Mouse (Mus musculus) midbrain, embryonic 12.5 days (tissue): ENCODE measurements around the gene Rgs7bp. TPM values are rescaled to one million over a fixed set of nuclear protein-coding genes. Genes with fewer than 3 reads are reported as not detected.

Source experiments
- ATAC-seq: fragments of 200-750 bp; cut with Nextera tagmentation; 2 replicates; pipeline ENCODE4 v1.8.0; 2017; ENCODE audit warnings: low read depth, moderate TSS enrichment, moderate library complexity; ENCODE audit not compliant: low FRiP score
- H3K27ac ChIP-seq: fragments of 300-500 bp; sonication (generic); replicated peaks from 2 replicates; pipeline ENCODE4 v1.5.1; 2016; ENCODE audit warnings: mild to moderate bottlenecking
- H3K27me3 ChIP-seq: fragments of 300-500 bp; sonication (generic); 2 replicates; pipeline ENCODE4 v1.6.1; 2016; ENCODE audit warnings: mild to moderate bottlenecking
- H3K36me3 ChIP-seq: fragments of 300-500 bp; sonication (generic); 2 replicates; pipeline ENCODE4 v1.6.1; 2016
- H3K4me1 ChIP-seq: fragments of 300-500 bp; sonication (generic); 2 replicates; pipeline ENCODE4 v1.6.1; 2016
- H3K4me2 ChIP-seq: fragments of 300-500 bp; sonication (generic); replicated peaks from 2 replicates; pipeline ENCODE4 v1.6.1; 2016; ENCODE audit warnings: mild to moderate bottlenecking, moderate library complexity
- H3K4me3 ChIP-seq: fragments of 300-500 bp; sonication (generic); 2 replicates; pipeline ENCODE4 v1.5.1; 2016; ENCODE audit warnings: mild to moderate bottlenecking
- H3K9ac ChIP-seq: fragments of 300-500 bp; sonication (generic); replicated peaks from 2 replicates; pipeline ENCODE4 v1.6.1; 2016; ENCODE audit warnings: mild to moderate bottlenecking, moderate library complexity
- H3K9me3 ChIP-seq: fragments of 300-500 bp; sonication (generic); 2 replicates; pipeline ENCODE4 v1.6.1; 2016; ENCODE audit warnings: mild to moderate bottlenecking
- WGBS: fragments of 180-500 bp; shearing (Covaris S2); methylation state at CpG from one replicate; pipeline ENCODE4 v1.1.7; 2016; 5-methylcytosine and 5-hydroxymethylcytosine counted together
- polyA plus RNA-seq: library from polyadenylated mRNA; unstranded; fragments of >200 nt; fragmentation: Nextera tagmentation; extraction: Ambion mirVana; gene quantifications from 2 replicates; pipeline ENCODE4 v1.2.1, GENCODE M21; 2016

Gene Rgs7bp
- polyA plus RNA-seq, 1 experiment from 2014 or later, result 1.8 TPM

DNA sequence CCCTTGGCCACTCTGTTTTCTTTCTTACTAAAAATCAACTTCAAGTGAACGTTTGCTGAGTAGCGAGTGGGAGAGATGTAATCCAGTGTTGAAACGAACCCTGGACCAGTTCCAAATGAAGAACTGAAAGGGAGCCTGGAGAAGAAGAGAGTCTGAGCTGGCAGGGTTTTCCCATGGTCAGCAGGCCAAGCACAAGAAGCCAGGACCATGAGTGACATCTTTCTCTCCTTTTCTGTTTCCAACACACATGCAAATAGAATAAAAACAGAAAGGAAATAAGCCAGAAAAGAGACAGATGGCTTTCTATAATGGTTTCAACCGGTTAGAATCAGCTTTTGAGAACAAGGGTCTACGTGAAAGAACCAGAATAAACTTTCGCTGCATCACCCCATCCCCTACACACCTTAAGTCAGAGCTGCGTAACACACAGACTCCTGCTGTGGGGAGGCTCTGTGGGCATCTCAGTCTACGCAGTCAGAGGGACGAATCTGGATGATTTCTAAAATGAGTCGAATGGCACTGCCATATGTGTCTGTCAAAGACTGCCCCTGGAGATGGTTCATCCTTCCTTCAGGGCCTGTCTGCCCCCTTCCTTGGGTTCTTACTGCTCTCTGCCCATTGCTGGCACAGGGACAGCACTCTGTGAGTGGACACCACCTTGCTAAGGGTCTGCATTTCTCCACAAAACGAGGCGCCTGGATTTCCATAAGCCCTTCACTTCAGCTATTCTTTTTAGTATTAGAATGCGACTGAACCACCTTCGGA lies 93.6 kb downstream of the Rgs7bp start:
- H3K9me3 ChIP-seq, result no peaks in the 10 kb centered on the region
- no peak overlapping the region for H3K9ac ChIP-seq
- H3K27me3 ChIP-seq, result no peaks in the 10 kb centered on the region
- no peaks in the 10 kb centered on the region for H3K36me3 ChIP-seq
- no peak for ATAC-seq
- H3K27ac ChIP-seq, result no peak overlapping the region
- H3K4me3 ChIP-seq, result no peak overlapping the region
- no peaks in the 10 kb centered on the region for H3K4me1 ChIP-seq
- H3K4me2 ChIP-seq, result no peak overlapping the region
- 83% methylated on average over 14 of the region's 14 CpGs for WGBS

DNA sequence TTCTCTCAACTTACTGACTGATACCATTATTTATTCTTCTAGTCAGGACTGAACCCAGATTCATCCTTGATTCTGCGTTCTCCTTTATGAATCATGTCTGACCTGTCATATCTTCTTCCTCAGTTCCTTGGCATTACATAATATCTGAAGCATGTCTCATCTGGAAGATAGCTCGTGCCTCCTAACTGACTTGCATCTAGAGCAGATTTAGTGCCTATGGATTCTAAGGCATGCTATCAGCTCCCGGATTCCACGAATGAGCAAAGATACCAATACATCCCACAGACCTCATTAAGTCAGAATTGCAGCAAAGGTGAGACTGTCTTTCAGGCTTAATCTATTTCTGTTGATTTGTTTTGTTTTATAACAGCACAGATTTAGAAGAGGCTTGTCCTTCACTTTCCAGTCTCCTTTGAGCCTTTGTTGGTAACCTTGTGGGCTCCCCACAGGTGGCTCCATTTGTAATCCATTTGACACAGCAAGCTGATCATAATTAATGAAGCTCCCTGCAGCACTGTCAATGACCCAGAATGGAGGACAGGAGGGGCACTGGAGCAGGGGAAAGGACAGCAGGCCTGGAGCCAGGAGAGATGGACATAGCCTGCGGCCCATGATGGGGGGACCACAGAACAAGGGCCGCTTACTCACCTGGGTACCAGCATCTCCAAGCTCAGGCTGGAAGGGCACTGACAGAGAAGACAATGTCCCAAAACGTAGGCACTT lies 94.4 kb downstream of the Rgs7bp start:
- H3K9me3 ChIP-seq, result no peaks in the 10 kb centered on the region
- no peak overlapping the region for H3K4me3 ChIP-seq
- H3K36me3 ChIP-seq, result no peaks in the 10 kb centered on the region
- H3K4me1 ChIP-seq, result no peaks in the 10 kb centered on the region
- 0 out of 2 replicates have a peak, but pooled peaks have one; percentile 19 for ATAC-seq
- H3K4me2 ChIP-seq, result no peak overlapping the region
- WGBS, result 84% methylated on average over 7 of the region's 7 CpGs
- no peak overlapping the region for H3K9ac ChIP-seq
- H3K27ac ChIP-seq, result no peak overlapping the region
- H3K27me3 ChIP-seq, result no peaks in the 10 kb centered on the region

DNA sequence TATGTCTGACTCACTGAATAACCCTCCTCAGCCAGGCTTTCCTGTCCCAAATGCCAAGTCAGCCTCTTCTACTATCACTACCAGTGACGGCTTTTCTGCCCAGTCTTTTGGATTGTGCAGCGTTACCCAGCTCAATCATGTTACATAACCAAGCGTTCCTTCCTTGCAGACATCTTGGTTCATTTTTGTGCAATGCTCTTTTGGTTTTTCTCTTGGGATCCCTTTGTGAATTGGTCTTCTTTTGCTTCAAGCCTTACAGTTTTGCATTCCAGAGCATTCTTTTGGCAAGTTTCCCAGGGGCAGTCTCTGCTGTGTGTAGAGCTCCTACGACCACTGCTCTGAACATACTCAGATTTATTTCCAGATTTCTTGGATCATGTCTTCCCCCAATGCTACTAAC lies 95.0 kb downstream of the Rgs7bp start:
- Histone ChIP-seq H3K9me3 (no peaks in the 10 kb centered on the region), H3K4me1 (no peaks in the 10 kb centered on the region), H3K27me3 (no peaks in the 10 kb centered on the region), H3K36me3 (no peaks in the 10 kb centered on the region), H3K27ac (no peak overlapping the region), H3K4me3 (no peak overlapping the region), H3K4me2 (no peak overlapping the region), H3K9ac (no peak overlapping the region)
- ATAC-seq, result no peak
- 91% methylated on average over 4 of the region's 4 CpGs for WGBS

DNA sequence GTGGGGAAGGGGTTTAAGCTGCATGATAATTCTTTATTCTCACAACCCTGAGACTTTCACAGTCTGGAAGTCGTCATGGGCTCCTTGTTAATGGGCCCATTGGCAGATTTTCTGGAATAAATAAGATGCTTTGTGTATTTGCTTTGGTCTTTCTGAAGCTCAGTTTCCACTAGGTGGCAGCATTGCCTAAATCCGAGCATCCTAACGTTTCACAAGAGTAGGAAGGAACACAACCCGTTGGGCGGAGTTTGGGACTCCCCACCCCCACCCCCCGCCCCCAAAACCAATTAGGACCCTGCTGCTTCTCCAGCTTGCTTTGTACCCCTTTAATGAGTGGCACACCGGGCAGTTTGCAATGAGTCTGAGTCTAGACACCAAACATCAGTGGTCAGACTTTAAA lies 106.8 kb downstream of the Rgs7bp start:
- H3K9me3 ChIP-seq, result no peaks in the 10 kb centered on the region
- H3K4me3 ChIP-seq, result no peak overlapping the region
- peaks cover 10% of the 10 kb centered on the region for H3K4me1 ChIP-seq
- H3K4me2 ChIP-seq, result peak overlapping the region; percentile 34
- no peak overlapping the region for H3K27ac ChIP-seq
- no peak overlapping the region for H3K9ac ChIP-seq
- ATAC-seq, result peak; percentile 78
- WGBS, result under 1% methylated on average over 7 of the region's 7 CpGs
- H3K36me3 ChIP-seq, result no peaks in the 10 kb centered on the region
- H3K27me3 ChIP-seq, result no peaks in the 10 kb centered on the region

DNA sequence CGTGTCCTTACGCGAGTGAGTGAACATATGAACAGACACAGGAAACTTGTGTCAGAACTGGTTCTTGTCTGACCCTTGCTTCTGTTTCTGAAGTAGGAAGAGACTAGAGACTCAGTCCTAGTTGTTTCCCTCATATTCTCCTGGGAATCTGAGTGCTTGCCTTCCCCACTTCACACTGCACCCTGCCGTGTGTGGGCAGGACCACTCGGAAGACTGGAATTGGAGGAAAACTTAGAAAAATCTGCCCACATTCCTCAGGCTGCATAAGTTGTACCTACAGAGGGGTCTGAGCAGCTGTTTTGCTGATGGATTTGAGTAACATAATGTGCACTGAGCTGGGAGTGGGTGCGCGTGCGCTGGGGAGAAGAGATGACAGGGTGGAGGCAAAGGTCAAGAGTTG lies 114.2 kb downstream of the Rgs7bp start:
- Histone ChIP-seq H3K27me3 (no peaks in the 10 kb centered on the region), H3K4me1 (peaks cover 13% of the 10 kb centered on the region; the same call in 1 of the 2 replicates), H3K9ac (no peak overlapping the region), H3K4me2 (no peak overlapping the region), H3K27ac (no peak overlapping the region), H3K9me3 (no peaks in the 10 kb centered on the region), H3K4me3 (no peak overlapping the region), H3K36me3 (no peaks in the 10 kb centered on the region)
- no peak for ATAC-seq
- 92% methylated on average over 8 of the region's 8 CpGs for WGBS

DNA sequence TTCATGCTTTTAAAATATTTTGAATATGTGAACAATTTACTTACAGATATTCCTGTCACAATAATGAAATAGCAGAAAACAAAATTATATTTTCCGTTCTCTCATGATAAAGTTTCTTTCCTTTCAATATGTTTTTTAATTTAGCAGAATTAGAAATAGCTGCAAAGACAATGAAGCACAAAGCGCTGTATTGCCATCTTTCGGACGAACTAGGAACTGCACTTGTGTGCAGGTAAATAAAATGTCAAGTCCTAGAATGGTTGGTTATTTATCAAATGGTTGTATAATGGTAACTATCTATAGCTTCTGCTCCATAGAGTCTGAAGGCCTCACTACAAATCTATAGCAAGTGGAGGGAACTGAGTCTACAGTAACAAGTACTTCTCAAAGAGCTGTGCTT lies 114.9 kb downstream of the Rgs7bp start:
- Histone ChIP-seq H3K4me2 (no peak overlapping the region), H3K27me3 (no peaks in the 10 kb centered on the region), H3K4me3 (no peak overlapping the region), H3K9me3 (no peaks in the 10 kb centered on the region), H3K36me3 (no peaks in the 10 kb centered on the region), H3K9ac (no peak overlapping the region), H3K27ac (no peak overlapping the region), H3K4me1 (peaks cover 13% of the 10 kb centered on the region; the same call in 1 of the 2 replicates)
- WGBS, result 4% methylated on average over 4 of the region's 4 CpGs
- ATAC-seq, result no peak

DNA sequence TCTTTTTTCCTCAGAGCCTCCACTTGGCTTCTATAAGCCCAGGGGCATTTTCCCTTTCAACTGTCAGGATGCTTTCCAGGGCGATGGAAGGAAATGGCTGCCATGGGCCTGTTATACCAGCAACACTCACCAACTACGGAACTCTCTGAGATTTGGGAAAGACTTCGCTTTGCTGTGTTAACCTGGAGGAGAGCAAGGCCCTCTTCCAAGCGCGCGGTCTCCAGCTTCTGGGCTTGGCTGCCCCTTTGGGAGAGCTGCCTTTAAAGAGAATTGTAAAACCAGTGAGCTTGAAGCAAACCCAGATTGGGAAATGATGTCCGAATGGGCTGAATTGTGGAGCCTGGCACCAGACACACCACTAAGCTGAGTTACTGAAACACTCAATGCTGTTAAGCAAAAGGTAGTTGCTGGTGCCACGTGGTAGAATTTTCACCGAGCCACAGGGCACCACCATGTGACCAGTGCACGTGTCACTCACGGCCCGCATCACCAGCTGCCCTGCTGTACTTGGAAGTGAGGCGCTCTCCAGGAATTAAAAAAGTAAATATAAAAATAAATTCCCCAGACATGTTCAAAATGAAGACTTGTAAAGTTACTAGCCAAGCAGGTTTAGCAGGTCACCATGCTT lies 115.7 kb downstream of the Rgs7bp start:
- Histone ChIP-seq H3K27me3 (no peaks in the 10 kb centered on the region), H3K9ac (no peak overlapping the region), H3K9me3 (no peaks in the 10 kb centered on the region), H3K36me3 (no peaks in the 10 kb centered on the region), H3K4me3 (no peak overlapping the region), H3K27ac (no peak overlapping the region), H3K4me2 (no peak overlapping the region), H3K4me1 (peaks cover 13% of the 10 kb centered on the region; the same call in 1 of the 2 replicates)
- WGBS, result 73% methylated on average over 13 of the region's 13 CpGs
- peak; percentile 67 for ATAC-seq

DNA sequence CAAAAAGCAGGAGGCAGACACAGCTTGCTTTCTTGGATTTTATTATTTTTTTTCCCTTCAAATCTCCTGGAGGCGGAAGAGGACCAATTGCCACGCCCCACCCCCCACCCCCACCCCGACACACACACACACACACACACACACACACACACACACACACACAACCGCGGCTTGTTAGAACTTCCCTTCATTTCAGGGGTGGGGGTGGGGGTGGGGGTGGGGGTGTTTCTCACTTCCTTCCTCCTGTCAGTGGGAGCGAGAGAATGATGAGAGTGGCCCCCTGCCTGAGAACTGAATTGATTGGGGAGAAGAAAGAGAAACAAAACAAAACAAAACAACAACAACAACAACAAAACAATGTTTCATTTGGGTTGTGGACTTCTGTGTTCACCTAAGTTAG lies 117.0 kb downstream of the Rgs7bp start:
- no peak for ATAC-seq
- 51% methylated on average over 3 of the region's 6 CpGs for WGBS
- Histone ChIP-seq H3K9ac (no peak overlapping the region), H3K36me3 (no peaks in the 10 kb centered on the region), H3K9me3 (no peaks in the 10 kb centered on the region), H3K4me1 (peaks cover 13% of the 10 kb centered on the region; the same call in 1 of the 2 replicates), H3K4me3 (0 out of 2 replicates have a peak overlapping the region, but pooled peaks have one; percentile 3), H3K4me2 (peak overlapping the region; percentile 40), H3K27ac (no peak overlapping the region), H3K27me3 (no peaks in the 10 kb centered on the region)

DNA sequence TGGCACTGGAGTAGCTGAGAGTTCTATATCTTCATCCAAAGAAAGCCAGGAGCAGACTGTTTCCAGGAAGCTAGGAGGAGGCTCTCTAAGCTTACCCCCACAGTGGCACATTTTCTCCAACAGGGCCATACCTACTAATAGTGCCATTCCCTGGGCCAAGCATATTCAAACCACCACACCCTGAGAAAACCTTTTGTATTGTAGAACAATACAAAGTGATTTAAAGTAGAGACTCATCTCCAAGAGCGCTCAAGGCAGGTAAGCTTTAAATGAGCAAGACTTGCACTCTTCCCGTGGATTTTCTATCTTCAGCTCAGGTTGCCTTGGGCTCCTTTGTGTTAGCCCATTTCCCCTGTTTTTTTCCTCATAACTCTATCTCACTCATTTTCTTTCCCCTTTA lies 118.1 kb downstream of the Rgs7bp start:
- Histone ChIP-seq H3K36me3 (no peaks in the 10 kb centered on the region), H3K27ac (no peak overlapping the region), H3K4me2 (no peak overlapping the region), H3K9ac (no peak overlapping the region), H3K27me3 (no peaks in the 10 kb centered on the region), H3K4me1 (peaks cover 13% of the 10 kb centered on the region; the same call in 1 of the 2 replicates), H3K9me3 (no peaks in the 10 kb centered on the region), H3K4me3 (no peak overlapping the region)
- 87% methylated on average over 2 of the region's 2 CpGs for WGBS
- no peak for ATAC-seq

DNA sequence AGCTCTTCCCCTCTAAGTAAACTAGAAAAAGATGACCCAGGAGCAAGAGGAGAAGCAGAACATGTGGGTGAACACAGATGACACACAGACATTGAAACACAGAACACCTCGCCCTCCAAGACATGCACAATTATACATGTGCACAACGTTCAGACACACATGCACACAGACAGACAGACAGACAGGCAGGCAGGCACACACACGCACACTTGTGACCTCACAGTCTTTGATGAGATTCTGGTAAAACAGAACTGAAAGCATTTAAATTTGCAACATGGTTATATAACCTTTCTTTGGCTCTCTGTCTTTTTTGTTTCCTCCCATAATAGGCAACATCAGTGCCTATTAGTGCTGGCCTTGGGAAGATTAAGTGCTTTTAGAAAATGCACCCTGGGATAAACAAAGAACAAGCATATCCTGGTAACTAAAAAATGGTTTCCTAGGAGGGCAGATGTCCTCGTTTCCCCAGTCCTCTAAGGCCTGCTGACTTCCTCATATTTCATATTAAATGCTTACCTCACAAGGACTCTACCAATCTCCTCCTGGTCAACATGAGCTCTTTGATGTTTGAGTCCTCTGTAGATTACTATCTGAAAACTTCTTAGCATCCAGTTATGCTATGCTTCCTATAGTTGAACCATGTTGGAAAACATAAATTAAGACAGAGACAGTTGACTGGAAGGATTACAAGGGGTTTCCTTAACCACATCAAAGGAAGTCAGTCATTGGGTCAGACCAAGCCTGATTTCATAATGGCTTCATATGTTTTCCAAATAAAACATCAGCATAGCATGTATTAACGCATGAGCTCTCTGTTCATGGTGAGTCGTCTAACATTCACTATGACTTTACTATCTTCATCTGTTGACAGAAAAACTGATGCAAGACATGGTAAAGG lies 122.8 kb downstream of the Rgs7bp start:
- Histone ChIP-seq H3K9ac (no peak overlapping the region), H3K9me3 (no peaks in the 10 kb centered on the region), H3K4me1 (0 out of 2 replicates have a peak, but pooled peaks cover 1% of the 10 kb centered on the region), H3K27ac (no peak overlapping the region), H3K4me2 (no peak overlapping the region), H3K27me3 (no peaks in the 10 kb centered on the region), H3K36me3 (no peaks in the 10 kb centered on the region), H3K4me3 (no peak overlapping the region)
- ATAC-seq, result no peak
- WGBS, result 83% methylated on average over 6 of the region's 6 CpGs

DNA sequence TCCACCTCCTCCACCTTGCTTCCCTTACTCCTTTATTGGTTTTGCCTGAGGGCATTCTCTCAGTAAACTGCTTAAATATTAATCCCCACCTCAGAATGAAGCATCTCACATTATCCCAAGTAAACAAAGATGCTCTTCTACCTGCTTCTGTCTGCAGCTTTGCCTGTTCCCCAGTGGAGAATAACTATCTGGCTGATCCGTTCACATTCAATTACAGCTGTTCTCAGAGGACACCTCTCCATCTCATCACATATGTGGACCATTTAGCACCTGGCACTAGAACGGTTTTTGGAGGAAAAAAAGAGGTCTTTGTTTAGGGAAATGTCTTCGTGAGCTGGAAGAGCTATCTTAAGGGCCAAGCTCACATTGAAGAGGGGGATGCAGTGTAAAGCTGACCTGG lies 123.9 kb downstream of the Rgs7bp start:
- Histone ChIP-seq H3K4me2 (no peak overlapping the region), H3K27me3 (no peaks in the 10 kb centered on the region), H3K4me1 (no peaks in the 10 kb centered on the region), H3K36me3 (no peaks in the 10 kb centered on the region), H3K4me3 (no peak overlapping the region), H3K9me3 (no peaks in the 10 kb centered on the region), H3K27ac (no peak overlapping the region), H3K9ac (no peak overlapping the region)
- 64% methylated on average over 3 of the region's 3 CpGs for WGBS
- no peak for ATAC-seq
